Mouse (Mus musculus): ENCODE results near the gene Dnah6. TPM values are rescaled to one million over a fixed set of nuclear protein-coding genes. Genes with fewer than 3 reads are reported as not detected.

Gene Dnah6
- polyA plus RNA-seq, 1 experiment from 2014 or later, result 0.14 TPM

GRCm38 (mm10) chr6:73011827-73012226 lies 209.6 kb downstream of the Dnah6 start:
- no peak for ATAC-seq (ENCODE audit: insufficient number of reproducible peaks, insufficient read depth, low FRiP score, low read depth)
- H3K9me3 ChIP-seq (ENCODE audit: control insufficient read depth, low read length), result no peaks in the 10 kb centered on the region
- no peak overlapping the region for H3K4me3 ChIP-seq (ENCODE audit: control insufficient read depth in 1 of 2, insufficient read depth in 1 of 2, low read depth in 1 of 2, low read length in 2 of 2)
- H3K27me3 ChIP-seq (ENCODE audit: control insufficient read depth, insufficient read depth, low read length), result no peaks in the 10 kb centered on the region
- H3K4me2 ChIP-seq (ENCODE audit: low read length), result no peak overlapping the region
- H3K36me3 ChIP-seq (ENCODE audit: control insufficient read depth, insufficient read depth, low read length), result no peaks in the 10 kb centered on the region
- 38% methylated on average over 6 of the region's 6 CpGs for WGBS
- H3K9ac ChIP-seq (ENCODE audit: low read length), result no peak overlapping the region
- peaks cover 0 to 3% of the 10 kb centered on the region in 2 experiments; a peak in 2 of 4 replicates for H3K4me1 ChIP-seq (ENCODE audit: control insufficient read depth in 2 of 2, insufficient read depth in 2 of 2, low read length in 2 of 2)
- H3K27ac ChIP-seq (replicated peaks in 1 of 2; ENCODE audit: control insufficient read depth in 1 of 2, insufficient read depth in 1 of 2, low read depth in 2 of 2, low read length in 2 of 2), result no peak overlapping the region

- no peaks in the 10 kb centered on the region for H3K27me3 ChIP-seq (ENCODE audit: control insufficient read depth, insufficient read depth, low read length)
- H3K4me1 ChIP-seq (ENCODE audit: control insufficient read depth in 2 of 2, insufficient read depth in 2 of 2, low read length in 2 of 2), result peaks cover 0 to 3% of the 10 kb centered on the region in 2 experiments; a peak in 2 of 4 replicates
- no peak overlapping the region for H3K9ac ChIP-seq (ENCODE audit: low read length)
- no peak overlapping the region for H3K27ac ChIP-seq (replicated peaks in 1 of 2; ENCODE audit: control insufficient read depth in 1 of 2, insufficient read depth in 1 of 2, low read depth in 2 of 2, low read length in 2 of 2)
- H3K4me3 ChIP-seq (ENCODE audit: control insufficient read depth in 1 of 2, insufficient read depth in 1 of 2, low read depth in 1 of 2, low read length in 2 of 2), result no peak overlapping the region
- H3K9me3 ChIP-seq (ENCODE audit: control insufficient read depth, low read length), result no peaks in the 10 kb centered on the region
- H3K4me2 ChIP-seq (ENCODE audit: low read length), result no peak overlapping the region
- no peaks in the 10 kb centered on the region for H3K36me3 ChIP-seq (ENCODE audit: control insufficient read depth, insufficient read depth, low read length)
- no peak for ATAC-seq (ENCODE audit: insufficient number of reproducible peaks, insufficient read depth, low FRiP score, low read depth)
- 44% methylated on average over 6 of the region's 6 CpGs for WGBS
These were observed 211.4 kb downstream of the Dnah6 start for GRCm38 (mm10) chr6:73010073-73010472.

GRCm38 (mm10) chr6:73003601-73004000 lies 217.8 kb downstream of the Dnah6 start:
- no peaks in the 10 kb centered on the region for H3K36me3 ChIP-seq (ENCODE audit: control insufficient read depth, insufficient read depth, low read length)
- H3K27me3 ChIP-seq (ENCODE audit: control insufficient read depth, insufficient read depth, low read length), result no peaks in the 10 kb centered on the region
- H3K4me3 ChIP-seq (ENCODE audit: control insufficient read depth in 1 of 2, insufficient read depth in 1 of 2, low read depth in 1 of 2, low read length in 2 of 2), result no peak overlapping the region
- no peak overlapping the region for H3K9ac ChIP-seq (ENCODE audit: low read length)
- WGBS, result 75% methylated on average over 5 of the region's 5 CpGs
- no peaks in the 10 kb centered on the region for H3K4me1 ChIP-seq (ENCODE audit: control insufficient read depth in 2 of 2, insufficient read depth in 2 of 2, low read length in 2 of 2)
- no peaks in the 10 kb centered on the region for H3K9me3 ChIP-seq (ENCODE audit: control insufficient read depth, low read length)
- no peak for ATAC-seq (ENCODE audit: insufficient number of reproducible peaks, insufficient read depth, low FRiP score, low read depth)
- no peak overlapping the region for H3K27ac ChIP-seq (replicated peaks in 1 of 2; ENCODE audit: control insufficient read depth in 1 of 2, insufficient read depth in 1 of 2, low read depth in 2 of 2, low read length in 2 of 2)
- no peak overlapping the region for H3K4me2 ChIP-seq (ENCODE audit: low read length)

GRCm38 (mm10) chr6:73002391-73002790 lies 219.1 kb downstream of the Dnah6 start:
- H3K27ac ChIP-seq (replicated peaks in 1 of 2; ENCODE audit: control insufficient read depth in 1 of 2, insufficient read depth in 1 of 2, low read depth in 2 of 2, low read length in 2 of 2), result no peak overlapping the region
- no peak overlapping the region for H3K9ac ChIP-seq (ENCODE audit: low read length)
- H3K9me3 ChIP-seq (ENCODE audit: control insufficient read depth, low read length), result no peaks in the 10 kb centered on the region
- WGBS, result 45% methylated on average over 1 of the region's 1 CpGs
- H3K27me3 ChIP-seq (ENCODE audit: control insufficient read depth, insufficient read depth, low read length), result no peaks in the 10 kb centered on the region
- no peak overlapping the region for H3K4me2 ChIP-seq (ENCODE audit: low read length)
- ATAC-seq (ENCODE audit: insufficient number of reproducible peaks, insufficient read depth, low FRiP score, low read depth), result no peak
- H3K4me1 ChIP-seq (ENCODE audit: control insufficient read depth in 2 of 2, insufficient read depth in 2 of 2, low read length in 2 of 2), result no peaks in the 10 kb centered on the region
- no peak overlapping the region for H3K4me3 ChIP-seq (ENCODE audit: control insufficient read depth in 1 of 2, insufficient read depth in 1 of 2, low read depth in 1 of 2, low read length in 2 of 2)
- no peaks in the 10 kb centered on the region for H3K36me3 ChIP-seq (ENCODE audit: control insufficient read depth, insufficient read depth, low read length)

GRCm38 (mm10) chr6:72998809-72999208 lies 222.6 kb downstream of the Dnah6 start:
- Histone ChIP-seq H3K9me3 (ENCODE audit: control insufficient read depth, low read length) (no peaks in the 10 kb centered on the region), H3K27ac (replicated peaks in 1 of 2; ENCODE audit: control insufficient read depth in 1 of 2, insufficient read depth in 1 of 2, low read depth in 2 of 2, low read length in 2 of 2) (no peak overlapping the region), H3K36me3 (ENCODE audit: control insufficient read depth, insufficient read depth, low read length) (no peaks in the 10 kb centered on the region), H3K27me3 (ENCODE audit: control insufficient read depth, insufficient read depth, low read length) (no peaks in the 10 kb centered on the region), H3K4me3 (ENCODE audit: control insufficient read depth in 1 of 2, insufficient read depth in 1 of 2, low read depth in 1 of 2, low read length in 2 of 2) (no peak overlapping the region), H3K4me2 (ENCODE audit: low read length) (no peak overlapping the region), H3K4me1 (ENCODE audit: control insufficient read depth in 2 of 2, insufficient read depth in 2 of 2, low read length in 2 of 2) (no peaks in the 10 kb centered on the region), H3K9ac (ENCODE audit: low read length) (no peak overlapping the region)
- no peak for ATAC-seq (ENCODE audit: insufficient number of reproducible peaks, insufficient read depth, low FRiP score, low read depth)
- 71% methylated on average over 1 of the region's 1 CpGs for WGBS

GRCm38 (mm10) chr6:72993688-72994082 lies 227.8 kb downstream of the Dnah6 start:
- H3K4me3 ChIP-seq (ENCODE audit: control insufficient read depth in 1 of 2, insufficient read depth in 1 of 2, low read depth in 1 of 2, low read length in 2 of 2), result no peak overlapping the region
- WGBS, result 76% methylated on average over 5 of the region's 5 CpGs
- H3K27ac ChIP-seq (replicated peaks in 1 of 2; ENCODE audit: control insufficient read depth in 1 of 2, insufficient read depth in 1 of 2, low read depth in 2 of 2, low read length in 2 of 2), result no peak overlapping the region
- peaks cover 3 to 4% of the 10 kb centered on the region in 2 experiments; a peak in 2 of 4 replicates for H3K4me1 ChIP-seq (ENCODE audit: control insufficient read depth in 2 of 2, insufficient read depth in 2 of 2, low read length in 2 of 2)
- H3K27me3 ChIP-seq (ENCODE audit: control insufficient read depth, insufficient read depth, low read length), result no peaks in the 10 kb centered on the region
- no peaks in the 10 kb centered on the region for H3K36me3 ChIP-seq (ENCODE audit: control insufficient read depth, insufficient read depth, low read length)
- H3K9ac ChIP-seq (ENCODE audit: low read length), result no peak overlapping the region
- no peak overlapping the region for H3K4me2 ChIP-seq (ENCODE audit: low read length)
- H3K9me3 ChIP-seq (ENCODE audit: control insufficient read depth, low read length), result no peaks in the 10 kb centered on the region
- no peak for ATAC-seq (ENCODE audit: insufficient number of reproducible peaks, insufficient read depth, low FRiP score, low read depth)

GRCm38 (mm10) chr6:72993054-72993687 lies 228.3 kb downstream of the Dnah6 start:
- WGBS, result 47% methylated on average over 8 of the region's 8 CpGs
- ATAC-seq (ENCODE audit: insufficient number of reproducible peaks, insufficient read depth, low FRiP score, low read depth), result no peak
- H3K4me1 ChIP-seq (ENCODE audit: control insufficient read depth in 2 of 2, insufficient read depth in 2 of 2, low read length in 2 of 2), result peaks cover 3 to 4% of the 10 kb centered on the region in 2 experiments; a peak in 2 of 4 replicates
- H3K4me3 ChIP-seq (ENCODE audit: control insufficient read depth in 1 of 2, insufficient read depth in 1 of 2, low read depth in 1 of 2, low read length in 2 of 2), result no peak overlapping the region
- no peak overlapping the region for H3K9ac ChIP-seq (ENCODE audit: low read length)
- no peak overlapping the region for H3K27ac ChIP-seq (replicated peaks in 1 of 2; ENCODE audit: control insufficient read depth in 1 of 2, insufficient read depth in 1 of 2, low read depth in 2 of 2, low read length in 2 of 2)
- no peaks in the 10 kb centered on the region for H3K27me3 ChIP-seq (ENCODE audit: control insufficient read depth, insufficient read depth, low read length)
- no peak overlapping the region for H3K4me2 ChIP-seq (ENCODE audit: low read length)
- no peaks in the 10 kb centered on the region for H3K9me3 ChIP-seq (ENCODE audit: control insufficient read depth, low read length)
- no peaks in the 10 kb centered on the region for H3K36me3 ChIP-seq (ENCODE audit: control insufficient read depth, insufficient read depth, low read length)

- Histone ChIP-seq H3K4me2 (ENCODE audit: low read length) (no peak overlapping the region), H3K9ac (ENCODE audit: low read length) (no peak overlapping the region), H3K9me3 (ENCODE audit: control insufficient read depth, low read length) (no peaks in the 10 kb centered on the region), H3K27me3 (ENCODE audit: control insufficient read depth, insufficient read depth, low read length) (no peaks in the 10 kb centered on the region), H3K4me1 (ENCODE audit: control insufficient read depth in 2 of 2, insufficient read depth in 2 of 2, low read length in 2 of 2) (peaks cover 3 to 4% of the 10 kb centered on the region in 2 experiments; a peak in 2 of 4 replicates), H3K36me3 (ENCODE audit: control insufficient read depth, insufficient read depth, low read length) (no peaks in the 10 kb centered on the region), H3K27ac (replicated peaks in 1 of 2; ENCODE audit: control insufficient read depth in 1 of 2, insufficient read depth in 1 of 2, low read depth in 2 of 2, low read length in 2 of 2) (no peak overlapping the region), H3K4me3 (ENCODE audit: control insufficient read depth in 1 of 2, insufficient read depth in 1 of 2, low read depth in 1 of 2, low read length in 2 of 2) (no peak overlapping the region)
- 75% methylated on average over 5 of the region's 5 CpGs for WGBS
- ATAC-seq (ENCODE audit: insufficient number of reproducible peaks, insufficient read depth, low FRiP score, low read depth), result no peak
These were observed 231.2 kb downstream of the Dnah6 start for GRCm38 (mm10) chr6:72990206-72990605.
